Mouse (Mus musculus) CH12.LX (cell line): ENCODE data around the gene 5530401A14Rik.

ENCODE experiments used
- BHLHE40 ChIP-seq: IDR thresholded peaks from 2 replicates; pipeline ENCODE4 v1.6.1; 2011; ENCODE audit warnings: mild to moderate bottlenecking, low read depth, low read length, improper control_type of control experiment
- CTCF ChIP-seq, 2 experiments: IDR thresholded peaks in 1 of 2; conservative IDR thresholded peaks in 1 of 2; 2 replicates each; pipeline ENCODE4 v1.5.1; 2011 to 2012; ENCODE audit warnings: low read depth in 2 of 2, low read length in 2 of 2, improper control_type of control experiment in 1 of 2, inconsistent platforms in 1 of 2, mild to moderate bottlenecking in 1 of 2, moderate library complexity in 1 of 2
- EP300 ChIP-seq: IDR thresholded peaks from 2 replicates; pipeline ENCODE4 v1.6.1; 2011; ENCODE audit warnings: low read length, improper control_type of control experiment
- HCFC1 ChIP-seq: IDR thresholded peaks from 2 replicates; pipeline ENCODE4 v1.6.1; 2012; ENCODE audit warnings: low read depth, mild to moderate bottlenecking, inconsistent platforms, low read length, improper control_type of control experiment
- MAFK ChIP-seq: IDR thresholded peaks from 2 replicates; pipeline ENCODE4 v1.6.1; 2011; ENCODE audit warnings: low read length, improper control_type of control experiment; ENCODE audit not compliant: insufficient replicate concordance
- MAZ ChIP-seq: IDR thresholded peaks from 2 replicates; pipeline ENCODE4 v1.6.1; 2012; ENCODE audit warnings: low read depth, mild to moderate bottlenecking, inconsistent platforms, low read length, improper control_type of control experiment, moderate library complexity
- MYC ChIP-seq: IDR thresholded peaks from 2 replicates; pipeline ENCODE4 v1.6.1; 2011; ENCODE audit warnings: low read depth, mild to moderate bottlenecking, improper control_type of control experiment, low read length
- POLR2A ChIP-seq: IDR thresholded peaks from 2 replicates; pipeline ENCODE4 v1.6.1; 2011; ENCODE audit warnings: low read depth, mild to moderate bottlenecking, improper control_type of control experiment, low read length
- RAD21 ChIP-seq: IDR thresholded peaks from 2 replicates; pipeline ENCODE4 v1.6.1; 2011; ENCODE audit warnings: low read depth, mild to moderate bottlenecking, low read length, improper control_type of control experiment, moderate library complexity
- SIN3A ChIP-seq: IDR thresholded peaks from 2 replicates; pipeline ENCODE4 v1.6.1; 2012; ENCODE audit warnings: low read length, improper control_type of control experiment, inconsistent platforms
- USF2 ChIP-seq: conservative IDR thresholded peaks from 2 replicates; pipeline ENCODE4 v1.6.1; 2011; ENCODE audit warnings: low read depth, low read length, improper control_type of control experiment
- ZC3H11A ChIP-seq: IDR thresholded peaks from 2 replicates; pipeline ENCODE4 v1.6.1; 2012; ENCODE audit warnings: low read depth, mild to moderate bottlenecking, inconsistent platforms, low read length, improper control_type of control experiment
- ZKSCAN1 ChIP-seq: IDR thresholded peaks from 2 replicates; pipeline ENCODE4 v1.6.1; 2012; ENCODE audit warnings: low read depth, inconsistent platforms, low read length, improper control_type of control experiment, borderline replicate concordance
- ZMIZ1 ChIP-seq: IDR thresholded peaks from 2 replicates; pipeline ENCODE4 v1.6.1; 2012; ENCODE audit warnings: low read depth, mild to moderate bottlenecking, inconsistent platforms, low read length, improper control_type of control experiment

DNA sequence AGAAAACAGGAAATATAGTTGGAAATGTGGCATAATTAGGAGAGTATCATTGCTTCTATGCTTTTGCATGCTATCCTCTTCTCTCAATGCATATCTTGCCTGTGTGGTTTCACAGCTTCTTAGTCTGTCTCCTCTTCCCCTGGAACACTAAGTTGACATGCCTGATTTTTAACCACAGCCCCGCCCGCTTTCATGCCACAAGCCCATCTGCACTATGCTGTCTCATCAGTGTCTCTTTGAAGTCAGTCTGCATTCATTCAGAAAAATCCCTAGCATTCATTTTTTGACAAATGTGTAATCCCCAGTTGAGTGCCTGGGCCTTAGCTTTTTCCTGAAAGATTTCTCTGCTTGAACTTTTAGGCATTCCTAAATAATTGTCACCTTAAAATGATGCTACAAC, 62.6 kb downstream of the 5530401A14Rik start:
- no peak for TF ChIP-seq ZKSCAN1
- TF ChIP-seq SIN3A = no peak
- no peak for TF ChIP-seq MAFK
- TF ChIP-seq CTCF (conservative IDR thresholded peaks at IDR 0.05 in 1 of 2, IDR thresholded peaks at IDR 0.05 in 1 of 2; ENCODE audit: low read depth in 2 of 2, low read length in 2 of 2) = no peak
- TF ChIP-seq ZC3H11A = no peak
- TF ChIP-seq MAZ = no peak
- TF ChIP-seq MYC = no peak
- no peak for TF ChIP-seq HCFC1
- no peak for TF ChIP-seq ZMIZ1
- no peak for TF ChIP-seq USF2
- no peak for TF ChIP-seq EP300
- no peak for TF ChIP-seq POLR2A
- TF ChIP-seq RAD21 = no peak
- no peak for TF ChIP-seq BHLHE40
